Comparison of ENCODE assay signal across 8 mouse cellular contexts in genomic region chr2:71366618-71367124, GRCm38 (mm10). TPM values are rescaled to one million over a fixed set of nuclear protein-coding genes. Genes with fewer than 3 reads are reported as not detected.
DNase-seq lines count a peak whose midpoint lies in the region; ATAC-seq and TF ChIP-seq lines count a peak whose summit lies in the region.

No protein-coding gene starts in this region.

- H3K9ac ChIP-seq in forebrain, postnatal 0 days = peak overlapping the region; percentile 80
- peak overlapping the region; percentile 81 for H3K9ac ChIP-seq in liver, embryonic 12.5 days

- no peak for TF ChIP-seq POLR2A in kidney, adult 2 months (IDR thresholded peaks at IDR 0.05; ENCODE audit: low read depth, low read length)

- DNase-seq in kidney, adult 2 months = no peak
- DNase-seq in kidney, adult 18-20 months = no peak
- DNase-seq in MN1 (ENCODE audit: low spot score) = peak; percentile 40
- no peak for DNase-seq in forebrain, postnatal 0 days
- peak; percentile 34 for DNase-seq in splenic B cell, adult 2 months (ENCODE audit: low read depth, low spot score)
- no peak for DNase-seq in cerebellum, postnatal 10 days
- no peak for DNase-seq in cerebellum, adult 11-12 months

- no peak for ATAC-seq in forebrain, postnatal 0 days
- ATAC-seq in liver, embryonic 12.5 days = no peak

- 3% methylated on average over 9 of the region's 9 CpGs for WGBS in kidney, adult 2 months
- WGBS in forebrain, postnatal 0 days = 8% methylated on average over 9 of the region's 9 CpGs
- 8% methylated on average over 9 of the region's 9 CpGs for WGBS in liver, embryonic 12.5 days (ENCODE audit: insufficient replicate concordance)

- H3K9me3 ChIP-seq in forebrain, postnatal 0 days (ENCODE audit: low read length) = no peaks in the 10 kb centered on the region
- H3K9me3 ChIP-seq in liver, embryonic 12.5 days (replicated peaks) = no peaks in the 10 kb centered on the region

- peak overlapping the region; percentile 73 for H3K4me2 ChIP-seq in forebrain, postnatal 0 days (ENCODE audit: low read depth)
- H3K4me2 ChIP-seq in liver, embryonic 12.5 days = peak overlapping the region; percentile 95

- H3K36me3 ChIP-seq in kidney, adult 2 months (ENCODE audit: control insufficient read depth, insufficient read depth, low read length) = 0 out of 2 replicates have a peak, but pooled peaks cover 1% of the 10 kb centered on the region
- no peaks in the 10 kb centered on the region for H3K36me3 ChIP-seq in forebrain, postnatal 0 days (ENCODE audit: insufficient read depth)
- 0 out of 2 replicates have a peak, but pooled peaks cover 5% of the 10 kb centered on the region for H3K36me3 ChIP-seq in liver, embryonic 12.5 days
- no peaks in the 10 kb centered on the region; the same call in 1 of the 2 replicates for H3K36me3 ChIP-seq in splenic B cell, adult 2 months (ENCODE audit: control insufficient read depth, insufficient read depth, low read length, poor library complexity, severe bottlenecking)

- peaks cover 3% of the 10 kb centered on the region; the same call in 1 of the 2 replicates for H3K4me1 ChIP-seq in kidney, adult 2 months (ENCODE audit: control insufficient read depth, insufficient read depth, low read length)
- peaks cover 9% of the 10 kb centered on the region; the same call in 1 of the 2 replicates for H3K4me1 ChIP-seq in forebrain, postnatal 0 days (ENCODE audit: insufficient read depth)
- H3K4me1 ChIP-seq in liver, embryonic 12.5 days = peaks cover 27% of the 10 kb centered on the region

- no peak for TF ChIP-seq CTCF in kidney, adult 2 months (conservative IDR thresholded peaks at IDR 0.05; ENCODE audit: insufficient read depth, insufficient read length, low read depth, low read length)
- TF ChIP-seq CTCF in forebrain, postnatal 0 days (IDR thresholded peaks at IDR 0.05; ENCODE audit: low read depth) = no peak

- no peaks in the 10 kb centered on the region for H3K27me3 ChIP-seq in kidney, adult 2 months (replicated peaks; ENCODE audit: control insufficient read depth, insufficient read depth, low read length)
- no peaks in the 10 kb centered on the region for H3K27me3 ChIP-seq in forebrain, postnatal 0 days (ENCODE audit: insufficient read depth, low read length)
- H3K27me3 ChIP-seq in liver, embryonic 12.5 days (replicated peaks) = no peaks in the 10 kb centered on the region
- H3K27me3 ChIP-seq in splenic B cell, adult 2 months (ENCODE audit: control insufficient read depth, insufficient read depth, low read length, poor library complexity, severe bottlenecking) = no peaks in the 10 kb centered on the region

- peak overlapping the region; percentile 98 for H3K4me3 ChIP-seq in kidney, adult 2 months (ENCODE audit: insufficient read depth, low read depth, low read length)
- H3K4me3 ChIP-seq in forebrain, postnatal 0 days (ENCODE audit: low read depth, low read length) = peak overlapping the region; percentile 93
- H3K4me3 ChIP-seq in liver, embryonic 12.5 days = peak overlapping the region; percentile 83

- H3K27ac ChIP-seq in kidney, adult 2 months (ENCODE audit: insufficient read depth, low read depth, low read length) = peak overlapping the region; percentile 90
- H3K27ac ChIP-seq in forebrain, postnatal 0 days (ENCODE audit: low read depth, low read length) = peak overlapping the region; percentile 87; the same call in 1 of the 2 replicates
- H3K27ac ChIP-seq in liver, embryonic 12.5 days = peak overlapping the region; percentile 88

RNA-seq across cellular contexts. Expression of gene Slc25a12, which starts 0.9 kb away (rescaled TPM):
- 72.9 and 82.5 TPM in 2 replicates for polyA plus RNA-seq in kidney, adult 2 months (2012; rRNA removed)
- 94.7 and 116 TPM in 2 replicates for total RNA-seq in forebrain, postnatal 0 days (2014; rRNA removed)
- 78.8 and 106 TPM in 2 replicates for polyA plus RNA-seq in forebrain, postnatal 0 days (2015; fragmentation: Nextera tagmentation; extraction: Ambion mirVana)
- polyA plus RNA-seq in liver, embryonic 12.5 days (2016; fragmentation: Nextera tagmentation; extraction: Ambion mirVana) = 31.1 and 31.2 TPM in 2 replicates

RNA-seq across cellular contexts. Expression of gene Hat1, which starts 22.1 kb away (rescaled TPM):
- 4.7 and 7.7 TPM in 2 replicates for polyA plus RNA-seq in kidney, adult 2 months (2012; rRNA removed)
- 24.2 and 27.1 TPM in 2 replicates for total RNA-seq in forebrain, postnatal 0 days (2014; rRNA removed)
- polyA plus RNA-seq in forebrain, postnatal 0 days (2015; fragmentation: Nextera tagmentation; extraction: Ambion mirVana) = 34.5 and 37.1 TPM in 2 replicates
- 162 and 165 TPM in 2 replicates for polyA plus RNA-seq in liver, embryonic 12.5 days (2016; fragmentation: Nextera tagmentation; extraction: Ambion mirVana)

Comparison
In these comparisons a context has a peak if more than half of its experiments do, and no peak if none do; other contexts are left out.
1. DNase-seq: peak in MN1 (single experiment) and splenic B cell, adult 2 months (single experiment); none in kidney, adult 2 months (single experiment), kidney, adult 18-20 months (single experiment), forebrain, postnatal 0 days (single experiment), cerebellum, postnatal 10 days (0 of 2) and cerebellum, adult 11-12 months (single experiment).
2. Peak in every context shown above with its lines, with median percentiles within 50 percentile points of each other: H3K27ac ChIP-seq and H3K4me3 ChIP-seq.